Mouse (Mus musculus) thymus, postnatal 36 days (tissue): ENCODE results near the gene Olah.
A peak's percentile ranks its signal among the peaks of the same experiment; 100 is the strongest.

Source experiments
- DNase-seq, 2 experiments: peaks; one replicate each; pipeline ENCODE4 v3.0.0; 2022; ENCODE audit warnings: mixed read lengths in 2 of 2

Olah gene

GRCm38 (mm10) chr2:3348919-3349318 is 48.1 kb downstream of the Olah start:
- DNase-seq = no peak

- no peak for DNase-seq
Measured at GRCm38 (mm10) chr2:3348422-3348821, 48.6 kb downstream of the Olah start.

- peak; percentile 56 to 67 for DNase-seq
Measured at GRCm38 (mm10) chr2:3335611-3336301, 61.3 kb downstream of the Olah start, which contains the start of gene Acbd7. TSS of gene Acbd7 (plus strand) at chr2:3336168.

GRCm38 (mm10) chr2:3333761-3334160 is 63.2 kb downstream of the Olah start:
- no peak for DNase-seq

- peak; percentile 97 to 98 for DNase-seq
Measured at GRCm38 (mm10) chr2:3332484-3333242, 64.3 kb downstream of the Olah start, which contains the start of gene Rpp38. TSS of gene Rpp38 (minus strand) at chr2:3332643.

GRCm38 (mm10) chr2:3332056-3332455 is 65.0 kb downstream of the Olah start:
- no peak for DNase-seq

GRCm38 (mm10) chr2:3331071-3331703 is 65.8 kb downstream of the Olah start:
- DNase-seq = no peak

GRCm38 (mm10) chr2:3327351-3327750 is 69.7 kb downstream of the Olah start:
- DNase-seq = no peak

GRCm38 (mm10) chr2:3326547-3326946 is 70.5 kb downstream of the Olah start:
- DNase-seq = no peak

- no peak for DNase-seq
Measured at GRCm38 (mm10) chr2:3324381-3325130, 72.5 kb downstream of the Olah start.

- no peak for DNase-seq
Measured at GRCm38 (mm10) chr2:3323132-3323531, 73.9 kb downstream of the Olah start.

- no peak for DNase-seq
Measured at GRCm38 (mm10) chr2:3305426-3306025, 91.5 kb downstream of the Olah start.

- DNase-seq = no peak
Measured at GRCm38 (mm10) chr2:3295826-3296225, 101.2 kb downstream of the Olah start.

GRCm38 (mm10) chr2:3292170-3292569 is 104.8 kb downstream of the Olah start:
- DNase-seq = no peak
